Mouse (Mus musculus) MEL (cell line): ENCODE data around the gene Ets1. TPM values are rescaled to one million over a fixed set of nuclear protein-coding genes. Genes with fewer than 3 reads are reported as not detected.

Experiments used
- DNase-seq: peaks from one replicate; pipeline ENCODE4 v3.0.0; 2011; ENCODE audit warnings: low read depth, low spot score
- H3K27ac ChIP-seq: 2 replicates; pipeline ENCODE4 v1.5.1; 2012; ENCODE audit warnings: low read depth, mild to moderate bottlenecking, control low read depth, low read length, moderate library complexity; ENCODE audit not compliant: control insufficient read depth
- H3K27me3 ChIP-seq, 2 experiments: fragments of 150-350 bp in 1 of 2; sonication (generic) in 1 of 2; 2 replicates each; pipeline ENCODE4 v1.6.1; 2012; ENCODE audit warnings: low read length in 2 of 2, mild to moderate bottlenecking in 2 of 2, improper control_type of control experiment in 1 of 2, moderate library complexity in 1 of 2; ENCODE audit not compliant: insufficient read depth in 2 of 2, control insufficient read depth in 1 of 2
- H3K36me3 ChIP-seq, 2 experiments: 2 replicates each; pipeline ENCODE4 v1.6.1; 2012 to 2014; ENCODE audit warnings: low read length in 2 of 2, improper control_type of control experiment in 1 of 2, inconsistent platforms in 1 of 2, mild to moderate bottlenecking in 1 of 2; ENCODE audit not compliant: insufficient read depth in 2 of 2, control insufficient read depth in 1 of 2
- H3K4me1 ChIP-seq, 2 experiments: fragments of 150-350 bp in 1 of 2; sonication (generic) in 1 of 2; 2 replicates each; pipeline ENCODE4 v1.6.1; 2012; ENCODE audit warnings: low read length in 2 of 2, improper control_type of control experiment in 1 of 2, mild to moderate bottlenecking in 1 of 2; ENCODE audit not compliant: insufficient read depth in 2 of 2, control insufficient read depth in 1 of 2
- H3K4me3 ChIP-seq, 2 experiments: fragments of 150-350 bp in 1 of 2; sonication (generic) in 1 of 2; 2 replicates each; pipeline ENCODE4 v1.5.1; 2012; ENCODE audit warnings: low read depth in 2 of 2, low read length in 2 of 2, mild to moderate bottlenecking in 2 of 2, moderate library complexity in 2 of 2, control low read depth in 1 of 2, improper control_type of control experiment in 1 of 2; ENCODE audit not compliant: control insufficient read depth in 1 of 2, insufficient read depth in 1 of 2
- H3K79me2 ChIP-seq: 2 replicates; pipeline ENCODE4 v1.6.1; 2012; ENCODE audit warnings: mild to moderate bottlenecking, low read length, moderate library complexity; ENCODE audit not compliant: control insufficient read depth, poor library complexity, insufficient read depth
- H3K9ac ChIP-seq: 2 replicates; pipeline ENCODE4 v1.6.1; 2012; ENCODE audit warnings: low read depth, mild to moderate bottlenecking, control low read depth, low read length, moderate library complexity; ENCODE audit not compliant: control insufficient read depth, poor library complexity, severe bottlenecking
- H3K9me3 ChIP-seq: fragments of 150-350 bp; sonication (generic); replicated peaks from 2 replicates; pipeline ENCODE4 v1.6.1; 2012; ENCODE audit warnings: mild to moderate bottlenecking, low read length, improper control_type of control experiment, moderate library complexity; ENCODE audit not compliant: insufficient read depth
- BHLHE40 ChIP-seq: IDR thresholded peaks from 2 replicates; pipeline ENCODE4 v1.6.1; 2012; ENCODE audit warnings: low read depth, mild to moderate bottlenecking, inconsistent platforms, low read length, improper control_type of control experiment, borderline replicate concordance
- CHD1 ChIP-seq: IDR thresholded peaks from 2 replicates; pipeline ENCODE4 v1.6.1; 2012; ENCODE audit warnings: low read depth, mild to moderate bottlenecking, inconsistent platforms, low read length, improper control_type of control experiment
- GATA1 ChIP-seq: IDR thresholded peaks from 2 replicates; pipeline ENCODE4 v1.6.1; 2011; ENCODE audit warnings: low read depth, low read length, improper control_type of control experiment
- JUND ChIP-seq: IDR thresholded peaks from 2 replicates; pipeline ENCODE4 v1.6.1; 2011; ENCODE audit warnings: low read depth, mild to moderate bottlenecking, improper control_type of control experiment, low read length
- KAT2A ChIP-seq: conservative IDR thresholded peaks from 2 replicates; pipeline ENCODE4 v1.6.1; 2012; ENCODE audit warnings: low read depth, low read length, improper control_type of control experiment, inconsistent platforms
- MEF2A ChIP-seq: IDR thresholded peaks from 2 replicates; pipeline ENCODE4 v1.6.1; 2014; ENCODE audit warnings: low read depth, mild to moderate bottlenecking, inconsistent platforms, low read length, improper control_type of control experiment; ENCODE audit not compliant: poor library complexity, insufficient replicate concordance, severe bottlenecking; ENCODE audit errors: extremely low read depth
- NELFE ChIP-seq: IDR thresholded peaks from 2 replicates; pipeline ENCODE4 v1.6.1; 2011; ENCODE audit warnings: low read depth, low read length, improper control_type of control experiment
- POLR2A ChIP-seq, 2 experiments: IDR thresholded peaks; 2 replicates each; pipeline ENCODE4 v1.6.1; 2011 to 2012; ENCODE audit warnings: low read length in 2 of 2, mild to moderate bottlenecking in 2 of 2, control low read depth in 1 of 2, improper control_type of control experiment in 1 of 2, low read depth in 1 of 2, moderate library complexity in 1 of 2; ENCODE audit not compliant: control insufficient read depth in 1 of 2, insufficient read depth in 1 of 2, poor library complexity in 1 of 2
- POLR2AphosphoS2 ChIP-seq: IDR thresholded peaks from 2 replicates; pipeline ENCODE4 v1.6.1; 2011; ENCODE audit warnings: low read length, improper control_type of control experiment
- POLR2AphosphoS5 ChIP-seq: IDR thresholded peaks from 2 replicates; pipeline ENCODE4 v1.6.1; 2012; ENCODE audit warnings: low read depth, borderline replicate concordance, mild to moderate bottlenecking, inconsistent platforms, low read length, moderate library complexity, mixed read lengths
- RAD21 ChIP-seq: IDR thresholded peaks from 2 replicates; pipeline ENCODE4 v1.6.1; 2011; ENCODE audit warnings: mild to moderate bottlenecking, low read depth, low read length, improper control_type of control experiment
- SIN3A ChIP-seq: IDR thresholded peaks from 2 replicates; pipeline ENCODE4 v1.6.1; 2012; ENCODE audit warnings: low read length, improper control_type of control experiment, inconsistent platforms
- SMC3 ChIP-seq: IDR thresholded peaks from 2 replicates; pipeline ENCODE4 v1.6.1; 2011; ENCODE audit warnings: low read depth, low read length, improper control_type of control experiment
- TCF12 ChIP-seq: IDR thresholded peaks from 2 replicates; pipeline ENCODE4 v1.6.1; 2014; ENCODE audit warnings: low read depth, mild to moderate bottlenecking, inconsistent platforms, low read length, improper control_type of control experiment, moderate library complexity
- USF1 ChIP-seq: IDR thresholded peaks from 2 replicates; pipeline ENCODE4 v1.6.1; 2014; ENCODE audit warnings: low read depth, mild to moderate bottlenecking, inconsistent platforms, low read length, improper control_type of control experiment, moderate library complexity
- USF2 ChIP-seq, 2 experiments: IDR thresholded peaks; 2 replicates each; pipeline ENCODE4 v1.6.1; 2011 to 2012; ENCODE audit warnings: improper control_type of control experiment in 2 of 2, low read length in 2 of 2, borderline replicate concordance in 1 of 2, inconsistent platforms in 1 of 2, low read depth in 1 of 2, mild to moderate bottlenecking in 1 of 2; ENCODE audit not compliant: insufficient read depth in 1 of 2
- ZC3H11A ChIP-seq: IDR thresholded peaks from 2 replicates; pipeline ENCODE4 v1.6.1; 2012; ENCODE audit warnings: low read depth, mild to moderate bottlenecking, inconsistent platforms, low read length, improper control_type of control experiment
- ZMIZ1 ChIP-seq: IDR thresholded peaks from 2 replicates; pipeline ENCODE4 v1.6.1; 2012; ENCODE audit warnings: low read depth, mild to moderate bottlenecking, inconsistent platforms, low read length, improper control_type of control experiment, moderate library complexity
- ZNF384 ChIP-seq: IDR thresholded peaks from 2 replicates; pipeline ENCODE4 v1.6.1; 2012; ENCODE audit warnings: low read depth, mild to moderate bottlenecking, inconsistent platforms, low read length, improper control_type of control experiment
- polyA plus RNA-seq, 2 experiments: library from polyadenylated mRNA; stranded (reverse) in 1 of 2; unstranded in 1 of 2; fragments of >175 nt in 1 of 2; fragments of >200 nt in 1 of 2; gene quantifications; 2 replicates each; pipeline versions ENCODE4 v1.2.1 to v1.2.4; 2012; ENCODE audit warnings: low replicate concordance in 2 of 2, low read depth in 1 of 2; ENCODE audit not compliant: insufficient read length in 2 of 2, insufficient read depth in 1 of 2, missing spikeins in 1 of 2
- total RNA-seq: library from RNA; depleted of rRNA; stranded (reverse); fragments of 300-350 nt; gene quantifications from 2 replicates; pipeline ENCODE4 v1.2.3, GENCODE M21; 2012

Ets1 gene
- total and polyA plus RNA-seq, 3 experiments = 0.10 to 0.19 TPM; not detected in 1

DNA sequence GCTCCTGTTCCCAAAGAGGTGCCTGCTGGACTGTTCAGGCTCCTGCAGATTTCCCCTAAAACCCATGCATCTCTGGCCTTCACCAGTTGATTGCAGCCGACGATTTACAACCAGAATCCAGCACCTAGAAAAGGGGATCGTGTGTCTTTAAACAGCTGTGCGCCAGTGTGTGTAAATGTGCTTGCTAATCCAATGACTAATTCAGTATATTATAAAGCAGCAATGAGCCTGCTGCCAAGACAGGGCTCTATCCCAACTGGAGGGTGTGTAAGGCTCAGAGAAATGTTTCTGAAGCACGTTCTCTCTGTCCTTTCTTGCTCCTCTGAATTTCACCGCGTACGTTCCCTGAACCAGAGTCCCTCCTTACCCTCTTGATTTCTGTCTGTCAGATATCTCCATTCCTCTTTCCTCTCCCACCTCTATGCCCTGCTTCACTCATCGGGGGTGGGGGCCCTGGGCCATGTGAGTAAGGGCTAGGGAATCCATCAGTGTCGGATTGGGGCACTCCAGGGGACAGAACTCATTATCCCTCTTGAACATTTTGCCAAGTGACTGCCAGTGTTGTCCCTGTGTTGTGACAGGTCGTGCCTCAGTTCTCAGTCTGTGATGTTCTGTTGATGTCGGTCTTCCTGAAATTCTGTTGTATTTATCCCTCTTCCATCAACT, 75.1 kb downstream of the Ets1 start:
- H3K27me3 ChIP-seq = peaks cover 2 to 3% of the 10 kb centered on the region in 2 experiments
- H3K79me2 ChIP-seq = no peaks in the 10 kb centered on the region
- H3K4me3 ChIP-seq = no peak overlapping the region
- TF ChIP-seq SMC3 (no peak), POLR2AphosphoS2 (no peak), USF1 (no peak), KAT2A (no peak), ZC3H11A (no peak), USF2 (IDR thresholded peaks at IDR 0.05; ENCODE audit: borderline replicate concordance in 1 of 2, insufficient read depth in 1 of 2, low read depth in 1 of 2, low read length in 2 of 2) (no peak), CHD1 (no peak)
- H3K36me3 ChIP-seq = no peaks in the 10 kb centered on the region
- H3K27ac ChIP-seq = no peak overlapping the region
- H3K9me3 ChIP-seq = no peaks in the 10 kb centered on the region
- no peak for DNase-seq
- no peak overlapping the region for H3K9ac ChIP-seq
- H3K4me1 ChIP-seq = no peaks in the 10 kb centered on the region; a peak in 1 of 4 replicates

DNA sequence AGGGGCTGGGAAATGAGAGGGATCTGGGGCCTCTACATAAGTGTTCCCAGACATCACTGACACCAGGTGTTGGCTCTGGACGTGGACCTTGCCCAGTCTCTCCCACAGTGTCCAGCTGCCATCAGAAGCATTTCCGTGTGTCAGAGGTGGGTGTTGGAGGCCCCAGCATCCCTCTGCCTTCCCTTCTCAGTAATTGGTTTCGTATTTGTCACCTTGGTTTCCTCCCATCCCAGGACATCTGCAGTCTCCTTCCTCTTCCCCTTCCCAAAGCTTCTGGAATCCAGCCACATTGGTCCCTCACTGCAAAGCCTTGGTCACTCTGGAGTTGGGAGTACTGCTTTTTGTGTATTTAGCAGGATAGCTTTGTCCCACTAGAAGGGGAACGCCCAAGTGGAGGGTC, 75.7 kb downstream of the Ets1 start:
- Histone ChIP-seq H3K4me3 (no peak overlapping the region), H3K9ac (no peak overlapping the region), H3K9me3 (no peaks in the 10 kb centered on the region), H3K27me3 (peaks cover 2 to 4% of the 10 kb centered on the region in 2 experiments), H3K4me1 (no peaks in the 10 kb centered on the region), H3K36me3 (no peaks in the 10 kb centered on the region), H3K79me2 (no peaks in the 10 kb centered on the region), H3K27ac (no peak overlapping the region)
- DNase-seq = no peak
- TF ChIP-seq ZNF384 (no peak), RAD21 (no peak), TCF12 (no peak), SMC3 (no peak), ZC3H11A (no peak), BHLHE40 (no peak), JUND (no peak), MEF2A (no peak), SIN3A (no peak), POLR2A (IDR thresholded peaks at IDR 0.05; ENCODE audit: control insufficient read depth in 1 of 2, insufficient read depth in 1 of 2, low read depth in 1 of 2, low read length in 2 of 2, poor library complexity in 1 of 2) (no peak), GATA1 (no peak), USF1 (no peak), KAT2A (no peak), NELFE (no peak), ZMIZ1 (no peak), POLR2AphosphoS5 (no peak)
